Mouse (Mus musculus) adipocyte (in vitro differentiated cells): ENCODE results near the gene Rnf8.

Source experiments
- DNase-seq: peaks from one replicate; pipeline ENCODE4 v3.0.0-alpha.2; 2016; ENCODE audit warnings: low spot score

Gene Rnf8

DNA sequence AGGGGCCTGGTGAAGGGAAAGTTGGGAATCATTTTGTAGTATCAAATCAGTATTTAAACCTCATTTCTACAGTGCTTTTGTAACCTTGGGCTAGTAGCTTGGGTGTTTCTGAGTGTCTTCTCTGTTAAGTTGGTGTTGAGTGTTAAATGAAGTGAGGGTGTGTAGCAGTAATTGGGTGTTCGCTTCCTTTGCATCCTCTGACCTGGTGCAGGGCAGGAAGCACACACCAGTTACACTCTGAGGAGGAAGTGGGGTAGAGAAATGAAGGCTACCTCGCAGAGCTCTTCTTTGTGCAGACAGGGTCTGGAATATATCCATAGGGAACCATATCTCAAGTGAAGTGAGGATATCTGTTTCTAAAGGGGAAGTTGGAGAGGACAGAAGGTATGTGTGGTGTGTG is 66.3 kb downstream of the Rnf8 start:
- no peak for DNase-seq

DNA sequence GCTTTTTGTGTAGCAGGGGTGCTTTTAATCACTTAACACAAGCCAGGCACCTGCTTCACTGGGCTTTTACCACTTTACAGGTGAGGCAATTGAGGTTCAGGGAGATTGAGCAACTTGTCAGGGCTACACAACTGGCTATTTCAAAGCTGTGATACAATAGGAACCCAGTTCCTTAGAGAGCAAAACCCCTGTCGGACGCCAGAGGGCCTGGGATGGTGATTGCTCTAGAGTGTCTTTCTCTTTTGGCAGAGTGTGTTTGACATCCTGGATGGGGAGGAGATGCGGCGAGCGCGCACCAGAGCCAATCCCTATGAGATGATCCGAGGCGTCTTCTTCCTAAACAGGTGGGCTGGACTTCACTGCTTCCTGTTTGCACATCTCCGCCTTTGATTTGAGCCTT is 67.1 kb downstream of the Rnf8 start:
- DNase-seq, result no peak

DNA sequence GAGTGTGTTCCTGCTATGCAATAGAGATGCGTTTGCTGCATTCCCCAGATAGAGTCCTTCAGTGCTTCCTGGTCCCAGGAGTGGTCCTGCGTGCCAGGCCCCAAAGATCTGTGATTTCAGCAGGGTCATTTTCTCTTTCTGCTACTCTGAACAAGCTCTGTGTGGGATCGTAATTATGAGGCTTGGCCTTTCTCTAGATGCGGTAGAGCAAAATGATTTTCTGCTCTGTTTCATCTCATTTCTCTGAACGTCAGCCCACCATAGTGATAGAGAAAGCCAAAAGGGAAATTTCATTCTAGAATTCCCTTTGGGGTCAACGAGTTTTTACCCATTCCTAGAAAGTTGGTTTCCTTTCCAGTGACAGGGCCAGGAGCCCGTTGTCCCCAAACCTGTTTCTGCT is 67.7 kb downstream of the Rnf8 start:
- no peak for DNase-seq

DNA sequence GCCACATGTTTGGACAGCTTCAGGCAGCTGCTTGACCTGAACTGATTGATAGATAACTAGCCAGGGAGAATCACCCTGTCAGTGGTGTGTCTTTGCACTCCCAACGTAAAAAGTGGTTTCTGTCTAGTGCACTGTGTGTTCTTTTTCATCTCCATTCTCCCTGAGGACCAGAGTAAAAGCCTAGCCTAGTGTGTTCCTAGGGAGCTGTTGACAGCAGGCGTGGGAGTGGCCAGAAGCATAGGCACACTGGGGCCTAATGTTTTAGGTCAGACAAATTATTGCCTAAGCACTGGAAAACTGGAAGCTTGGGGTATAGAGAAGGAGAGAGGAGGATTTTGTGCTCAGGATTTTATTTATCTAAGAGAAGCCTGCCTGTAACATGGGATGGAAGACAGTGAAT is 68.5 kb downstream of the Rnf8 start:
- peak; percentile 18 for DNase-seq

DNA sequence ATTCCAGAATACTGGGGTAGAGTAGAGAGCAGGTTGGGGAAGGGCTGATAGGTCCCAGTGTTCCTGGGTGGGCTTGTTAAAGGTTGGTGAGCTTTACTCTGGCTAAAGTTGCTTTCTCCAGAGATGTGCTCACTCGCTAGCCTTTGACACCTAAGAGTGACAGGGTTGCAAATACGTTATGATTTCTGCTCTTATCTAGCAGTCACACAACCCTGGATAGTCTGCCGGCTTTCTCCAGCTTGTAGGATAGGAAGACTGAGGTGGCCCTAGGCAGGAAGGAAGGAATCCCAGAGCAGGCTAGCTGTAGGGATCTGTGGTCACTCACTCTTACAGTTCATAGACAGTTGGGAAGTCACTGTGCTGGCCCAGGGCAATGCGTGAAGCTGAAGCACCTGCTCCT is 69.7 kb downstream of the Rnf8 start:
- DNase-seq, result no peak

DNA sequence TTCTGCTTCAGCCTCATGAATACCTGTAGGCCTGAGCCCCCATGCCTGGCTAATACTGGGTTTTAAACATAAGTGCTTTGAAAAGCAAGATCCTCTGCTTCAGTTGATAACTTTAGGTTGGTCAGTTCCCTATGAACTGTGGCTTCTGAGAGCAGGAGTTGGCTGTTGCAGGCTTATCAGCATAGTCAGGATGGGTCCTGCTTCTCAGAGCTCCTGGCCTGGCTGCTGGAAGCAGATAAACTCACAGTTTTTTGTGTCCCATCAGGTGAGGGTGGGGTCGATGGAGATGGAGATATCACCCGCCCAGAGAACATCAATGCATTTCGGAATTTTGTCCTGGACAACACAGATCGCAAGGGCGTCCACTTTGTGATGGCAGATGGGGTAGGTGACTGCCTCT is 72.2 kb downstream of the Rnf8 start:
- DNase-seq, result no peak

DNA sequence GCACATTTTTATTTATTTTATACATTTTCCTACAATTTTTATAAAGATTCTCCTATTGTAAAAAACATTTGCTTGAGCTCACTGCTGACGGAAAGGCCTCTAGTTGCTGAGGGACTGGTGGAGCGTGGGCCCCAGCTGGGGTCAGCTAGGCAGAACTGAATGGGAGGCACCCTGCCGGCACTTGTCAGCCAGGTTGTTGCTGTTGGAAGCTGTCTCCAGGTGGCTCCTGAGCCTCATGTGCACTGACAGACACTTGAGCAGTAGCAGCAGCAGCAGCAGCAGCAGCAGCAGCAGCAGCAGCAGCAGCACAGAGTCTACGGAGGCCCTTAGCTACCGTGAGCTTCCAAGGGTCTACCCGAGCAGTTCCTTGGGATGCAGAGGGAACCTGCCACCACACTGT is 72.8 kb downstream of the Rnf8 start:
- no peak for DNase-seq

DNA sequence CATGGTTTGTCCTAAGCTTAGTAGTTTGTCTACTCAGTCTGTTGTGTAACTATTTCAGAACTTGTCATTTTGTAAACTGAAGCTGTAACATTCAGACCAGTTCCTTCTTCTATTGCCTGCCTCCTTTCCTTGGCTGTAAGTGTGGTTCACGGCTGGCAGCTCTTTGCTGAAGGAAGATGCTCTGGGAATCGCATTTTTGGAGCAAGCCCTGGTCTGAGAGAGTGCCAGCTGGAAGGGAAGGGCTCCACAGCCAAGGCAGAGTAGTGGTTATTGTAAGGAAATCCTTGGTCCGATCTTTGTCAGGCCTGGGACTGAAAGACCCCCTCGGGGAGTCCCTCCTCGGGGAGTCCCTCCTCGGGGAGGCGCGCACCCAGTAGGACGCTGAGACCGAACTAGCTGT is 74.0 kb downstream of the Rnf8 start:
- DNase-seq, result no peak

DNA sequence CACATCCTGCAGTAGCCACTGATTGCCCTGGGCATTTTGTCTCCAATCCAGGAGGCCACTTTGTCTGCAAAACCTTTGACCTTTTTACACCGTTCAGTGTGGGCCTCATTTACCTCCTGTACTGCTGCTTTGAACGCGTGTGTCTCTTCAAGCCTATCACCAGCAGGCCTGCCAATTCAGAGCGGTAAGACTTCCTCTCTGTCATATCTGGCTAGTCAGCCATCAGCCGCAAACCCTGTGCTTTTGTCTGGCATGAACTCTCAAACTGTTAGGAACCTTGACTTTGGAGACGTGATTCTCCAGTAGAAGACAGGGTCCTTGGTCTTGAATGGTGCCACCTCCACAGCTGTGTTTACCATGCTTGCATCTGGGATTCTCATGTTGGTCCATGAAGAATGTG is 75.7 kb downstream of the Rnf8 start:
- no peak for DNase-seq

DNA sequence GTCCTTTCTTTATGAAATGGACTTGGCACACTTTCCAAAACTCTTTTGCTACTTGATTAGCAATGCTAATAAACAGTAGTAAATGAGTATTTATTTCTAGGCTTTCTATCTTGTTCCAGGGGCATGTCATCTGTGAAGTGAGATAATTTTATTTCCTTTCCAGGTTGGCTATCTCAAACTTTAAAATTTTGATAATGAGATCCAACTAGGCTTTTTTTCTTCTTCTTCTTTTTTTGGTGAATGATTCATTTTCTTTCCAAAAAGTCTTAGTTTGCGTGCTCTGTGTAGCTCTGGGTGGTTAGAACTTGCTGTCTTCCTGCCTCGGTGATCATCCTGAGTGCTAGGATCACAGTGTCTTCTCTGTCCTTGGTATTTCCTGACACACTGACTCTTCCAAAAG is 78.2 kb downstream of the Rnf8 start:
- no peak for DNase-seq

DNA sequence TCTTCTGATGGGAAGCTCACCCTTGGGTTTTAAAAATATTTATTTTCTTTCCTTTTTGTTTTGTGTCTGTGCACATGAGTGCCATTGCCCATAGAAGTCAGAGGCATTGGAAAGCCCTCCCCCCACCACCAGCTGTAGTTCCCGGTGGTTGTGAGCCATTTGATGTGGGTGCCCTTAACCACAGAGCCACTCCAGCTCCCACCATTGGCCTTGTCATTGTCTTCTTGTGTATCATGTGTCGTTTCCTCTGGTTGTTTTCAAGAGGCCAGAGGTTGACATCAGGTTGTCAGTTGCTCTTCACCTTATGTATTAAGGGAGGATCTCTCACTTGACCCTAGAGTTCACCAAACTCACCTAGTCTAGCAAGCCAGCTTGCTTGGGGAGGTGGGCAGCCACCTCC is 79.0 kb downstream of the Rnf8 start:
- DNase-seq, result no peak

DNA sequence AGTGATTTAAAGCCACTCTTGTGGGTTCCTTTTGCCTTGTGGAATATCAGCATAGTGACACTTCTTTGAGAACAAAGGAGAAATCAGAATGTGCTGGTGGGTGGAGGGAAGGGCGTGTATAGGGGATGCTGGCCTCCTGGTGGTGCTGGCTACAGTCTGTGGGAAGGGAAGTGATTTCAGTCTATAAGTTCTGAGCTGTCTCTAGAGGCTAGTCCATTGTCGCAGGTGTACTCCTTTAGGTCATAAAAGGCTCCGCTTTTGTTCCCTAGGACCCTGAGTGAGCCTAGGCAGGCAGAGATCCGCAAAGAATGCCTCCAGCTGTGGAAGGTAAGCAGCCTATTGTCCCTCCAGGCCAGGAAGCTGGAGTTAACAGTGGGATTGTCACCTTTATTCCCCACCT is 79.9 kb downstream of the Rnf8 start:
- no peak for DNase-seq
